Mouse (Mus musculus) adrenal gland, adult 18-20 months (tissue): Measurements from ENCODE around the gene Hmmr. TPM values are rescaled to one million over a fixed set of nuclear protein-coding genes. Genes with fewer than 3 reads are reported as not detected.
"Not testable (repeated sequence)": the region's sequence is repeated elsewhere in the genome, so short reads cannot be mapped to it uniquely, and the experiment has no call there.

Source experiments
- DNase-seq, 2 experiments: peaks; one replicate each; pipeline ENCODE4 v3.0.0; 2021 to 2022; ENCODE audit warnings: low spot score in 2 of 2
- long read RNA-seq, 2 experiments: library from polyadenylated mRNA; stranded (forward); transcript quantifications; one replicate each; pipeline ENCODE4 v2.0.0; 2021
- total RNA-seq, 2 experiments: library from RNA; stranded (reverse); gene quantifications; 1 replicate in 1 of 2; 2 replicates in 1 of 2; pipeline ENCODE4 v1.2.3; 2021

The Hmmr gene
- under 1 TPM; 0.58 to 0.60 TPM for total RNA-seq
- long read RNA-seq, experiment 1, result 0 reads
- long read RNA-seq, experiment 2, partial matches to known transcripts, result 0 of 2 reads
- long read RNA-seq, experiment 2, other reads (novel, unspliced or antisense), result 1 of 2 reads

DNA sequence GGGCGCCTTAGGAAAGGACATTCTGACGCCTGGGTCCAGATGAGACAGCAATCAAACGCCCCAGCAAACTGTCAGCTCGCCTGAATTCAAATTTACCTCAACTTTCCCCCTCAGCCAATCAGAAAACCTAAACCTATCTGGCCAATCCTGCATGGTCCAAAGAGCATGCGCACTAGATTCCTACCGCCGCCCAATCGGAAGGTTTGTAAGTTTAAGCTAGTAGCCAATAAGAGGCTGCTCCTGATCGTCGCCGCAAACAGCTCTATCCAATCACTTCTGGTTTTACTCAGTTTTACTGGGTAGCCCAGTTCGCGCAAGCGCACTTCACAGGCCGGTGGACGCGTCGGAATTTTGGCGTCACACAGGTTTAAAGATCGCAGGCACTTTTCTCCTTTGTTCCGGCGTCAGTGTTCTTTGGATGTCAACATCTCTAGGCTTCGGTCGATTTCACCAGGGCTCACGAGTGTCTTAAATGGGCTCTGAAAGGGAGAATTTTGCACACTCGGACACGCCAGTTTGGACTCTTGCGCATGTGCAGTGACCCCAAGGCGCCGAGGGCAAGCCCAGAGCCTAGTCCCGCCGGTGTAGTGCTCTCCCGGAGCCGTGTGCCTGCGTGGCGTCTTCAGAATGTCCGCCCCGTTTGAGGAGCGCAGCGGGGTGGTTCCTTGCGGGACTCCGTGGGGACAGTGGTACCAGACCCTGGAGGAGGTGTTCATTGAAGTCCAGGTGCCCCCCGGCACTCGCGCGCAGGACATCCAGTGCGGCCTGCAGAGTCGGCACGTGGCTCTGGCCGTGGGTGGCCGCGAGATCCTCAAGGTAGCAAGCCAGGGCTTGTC, at the start of gene Hmmr, which contains the start of gene Nudcd2:
Gene Hmmr, minus strand, starts transcription at position 84 of the 836 bp plus-strand sequence.
Gene Nudcd2, plus strand, starts transcription at position 329 of the 836 bp plus-strand sequence.
- peak; percentile 78 to 79 for DNase-seq

DNA sequence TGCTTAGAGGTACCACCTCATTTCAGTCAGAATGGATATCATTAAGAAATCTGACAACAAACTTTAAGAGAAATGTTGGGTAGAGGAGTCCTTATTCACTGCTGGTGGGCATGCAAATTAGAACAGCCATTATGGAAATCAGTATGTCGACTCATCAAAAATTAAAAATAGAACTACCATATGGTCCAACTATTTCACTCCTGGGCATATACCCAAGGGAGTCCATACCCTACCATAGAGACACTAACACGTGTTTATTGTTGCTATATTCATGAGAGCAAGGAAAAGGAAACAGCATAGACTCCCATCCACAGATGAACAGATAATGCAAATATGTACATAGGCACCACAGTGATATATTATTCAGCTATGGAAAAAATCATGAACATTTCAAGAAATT, 48.6 kb upstream of the Hmmr start:
- no peak for DNase-seq

DNA sequence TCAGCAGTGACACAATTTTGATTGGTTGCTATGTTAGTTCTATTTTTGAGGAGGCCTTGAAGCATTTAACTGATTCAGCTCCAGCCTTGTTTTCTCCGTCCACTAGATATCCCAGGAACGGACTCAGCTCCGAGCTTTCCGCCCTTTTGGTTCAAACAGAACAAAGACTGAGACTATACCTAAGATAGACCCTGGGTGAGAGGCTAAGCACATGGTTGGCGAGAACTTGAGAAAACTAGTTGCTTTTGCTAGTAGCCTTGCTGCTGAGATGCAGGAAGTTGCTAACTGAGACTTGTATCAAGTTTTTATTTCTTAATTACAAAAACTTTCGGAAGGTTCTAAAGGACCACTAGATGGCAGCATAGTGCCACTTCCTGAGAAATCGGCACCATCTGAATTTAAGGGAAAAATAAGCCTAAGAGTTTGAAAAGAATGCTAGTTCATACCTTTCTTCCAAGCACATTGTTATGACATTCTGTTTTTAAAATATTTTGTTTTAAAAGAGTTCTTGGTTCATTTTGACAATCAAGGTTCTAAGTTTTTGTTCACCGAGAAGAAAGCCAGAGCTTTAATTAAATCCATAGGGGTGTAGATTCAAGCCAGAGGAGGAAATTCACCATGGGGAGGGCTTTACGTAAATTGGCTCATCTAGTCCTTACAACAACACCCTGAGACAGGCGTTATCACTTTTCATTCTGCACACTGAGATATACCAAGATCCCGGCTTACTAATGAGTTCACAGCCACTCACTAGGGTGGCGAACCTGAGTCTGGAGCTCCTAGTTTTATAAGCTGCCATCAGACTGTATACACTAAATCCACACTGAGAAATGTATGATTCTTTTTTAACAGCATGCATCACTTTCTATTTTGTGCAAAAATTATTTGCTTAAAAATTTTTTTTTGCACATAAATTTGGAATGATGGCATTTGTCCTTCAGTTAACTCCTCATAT, 42.4 kb upstream of the Hmmr start:
- peak in 1 of 2 experiments; percentile 8 for DNase-seq

DNA sequence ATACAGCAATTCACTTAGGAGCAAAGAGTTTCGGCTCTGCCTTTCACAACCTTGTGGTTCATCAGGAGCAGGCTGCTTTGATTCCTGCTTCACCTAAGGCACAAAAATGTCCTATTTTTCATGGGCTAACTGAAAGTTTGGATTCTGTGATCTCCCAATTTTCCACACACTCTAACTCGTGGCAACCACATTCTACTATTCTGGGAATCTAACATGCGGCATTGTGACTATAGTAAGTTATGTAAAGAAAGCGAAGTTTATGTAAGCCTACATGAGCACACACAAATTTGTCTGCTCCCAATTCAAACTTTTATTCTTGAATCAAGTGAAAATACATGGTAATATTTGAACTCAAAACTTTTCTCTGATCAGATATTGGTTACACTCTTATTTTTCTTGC, 31.5 kb upstream of the Hmmr start:
- DNase-seq, result no peak

GRCm38 (mm10) chr11:40763395-40763794, 30.2 kb upstream of the Hmmr start:
- DNase-seq, result no peak

DNA sequence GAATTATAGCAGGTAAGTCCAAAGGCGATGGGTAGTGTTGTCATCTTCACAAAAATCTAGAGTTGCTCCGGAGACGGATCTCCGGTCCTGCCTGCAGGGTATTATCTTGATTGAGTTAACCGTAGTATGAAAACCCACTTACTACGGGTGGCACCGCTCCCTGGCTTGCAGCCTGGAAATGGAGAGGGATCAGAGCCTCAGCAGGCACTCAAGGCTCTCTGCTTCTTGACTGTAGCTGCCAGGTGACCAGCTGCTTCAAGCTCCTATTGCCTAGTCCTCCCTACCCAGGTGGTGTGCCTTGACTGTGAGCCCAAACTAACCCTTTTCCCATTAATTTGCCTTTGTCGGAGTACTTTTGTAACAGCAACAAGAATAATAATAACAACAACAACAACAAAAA, 26.7 kb upstream of the Hmmr start:
- DNase-seq, result no peak

GRCm38 (mm10) chr11:40755968-40756367, 22.7 kb upstream of the Hmmr start:
- DNase-seq, result no peak

GRCm38 (mm10) chr11:40755109-40755627, 21.9 kb upstream of the Hmmr start, which contains the start of gene Ccng1:
TSS of gene Ccng1 (minus strand) at chr11:40755311.
- peak; percentile 79 to 81 for DNase-seq

DNA sequence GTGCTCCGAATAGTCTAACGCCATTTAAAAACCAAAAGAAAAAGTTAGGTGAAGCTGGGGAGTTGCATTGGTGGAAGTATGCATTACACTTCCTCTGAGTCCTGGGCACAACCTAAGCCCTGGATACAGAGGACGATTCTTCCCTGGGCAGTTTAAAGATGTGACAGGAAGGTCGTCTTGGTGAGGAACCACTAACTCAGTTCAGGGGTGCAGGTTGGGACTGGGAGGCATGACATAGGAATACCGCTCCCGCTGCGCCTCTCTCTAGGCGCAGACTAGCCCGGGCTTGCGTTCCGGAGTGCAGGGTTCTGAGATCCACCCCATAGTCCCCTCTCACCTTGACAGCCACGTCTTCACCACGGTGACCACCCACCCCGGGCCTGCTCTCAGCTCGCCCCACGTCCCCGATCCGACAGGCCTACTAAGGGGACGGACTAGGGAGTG, 21.5 kb upstream of the Hmmr start:
- peak in 1 of 2 experiments; percentile 4 for DNase-seq

DNA sequence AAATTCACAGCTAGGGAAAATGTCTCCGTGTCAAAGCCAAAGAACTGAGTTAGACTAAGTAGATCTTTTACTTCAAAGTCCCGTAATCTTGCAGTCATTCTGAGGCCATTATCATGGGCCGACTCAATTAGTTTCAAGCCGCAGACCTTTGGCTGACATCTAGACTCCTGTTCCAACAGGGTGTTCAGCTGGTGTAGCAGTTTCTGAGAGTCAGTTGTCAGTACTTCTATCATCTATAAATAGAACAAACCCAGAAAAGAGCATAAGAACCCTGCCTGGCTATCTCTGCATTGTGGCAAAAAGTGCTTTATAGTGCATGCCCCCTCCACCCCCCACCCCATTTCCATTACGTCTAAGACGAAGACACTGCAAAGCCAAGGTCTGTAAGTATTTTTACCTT, 20.6 kb upstream of the Hmmr start:
- DNase-seq, result no peak

- no peak for DNase-seq
Measured at GRCm38 (mm10) chr11:40747716-40748115, 14.5 kb upstream of the Hmmr start.

DNA sequence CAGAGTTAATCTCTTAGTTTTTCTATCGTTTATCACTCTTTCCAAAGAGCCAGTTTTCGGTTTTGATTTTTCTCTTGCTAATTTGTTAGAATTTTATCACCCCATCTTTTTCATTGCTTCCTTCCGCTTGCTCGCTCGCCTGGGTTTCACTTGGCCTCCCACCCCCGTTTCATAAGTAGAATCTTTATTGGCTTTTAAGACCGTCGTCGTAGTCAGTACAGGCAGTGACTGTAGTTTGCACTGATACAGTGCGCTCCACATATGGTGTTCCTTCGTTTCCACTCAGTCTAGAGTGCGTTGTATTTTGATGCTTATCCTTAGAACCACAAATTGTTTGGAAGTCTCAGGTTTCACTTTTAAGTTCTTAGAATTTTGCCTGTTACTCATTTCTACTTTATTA, 13.1 kb upstream of the Hmmr start:
- no peak for DNase-seq

DNA sequence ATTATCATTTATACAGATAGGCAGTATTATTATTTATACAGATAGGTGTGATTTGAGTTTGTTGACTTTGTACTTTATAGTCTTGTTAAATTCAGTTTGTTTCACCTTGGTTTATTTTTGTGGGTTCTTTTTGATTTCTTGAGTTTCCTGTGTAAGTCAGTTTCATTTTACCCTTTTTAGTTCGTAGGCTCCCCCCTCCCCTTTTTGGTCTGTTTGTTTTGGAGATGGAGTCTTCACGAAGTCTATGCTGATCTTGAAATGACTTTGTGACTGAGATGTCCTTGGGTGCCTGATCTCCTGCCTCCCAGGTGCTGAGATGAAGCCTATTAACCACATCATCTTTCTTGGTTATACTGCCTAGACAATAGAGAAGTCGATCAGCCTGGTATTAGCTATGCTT, 11.1 kb upstream of the Hmmr start:
- DNase-seq, result no peak

DNA sequence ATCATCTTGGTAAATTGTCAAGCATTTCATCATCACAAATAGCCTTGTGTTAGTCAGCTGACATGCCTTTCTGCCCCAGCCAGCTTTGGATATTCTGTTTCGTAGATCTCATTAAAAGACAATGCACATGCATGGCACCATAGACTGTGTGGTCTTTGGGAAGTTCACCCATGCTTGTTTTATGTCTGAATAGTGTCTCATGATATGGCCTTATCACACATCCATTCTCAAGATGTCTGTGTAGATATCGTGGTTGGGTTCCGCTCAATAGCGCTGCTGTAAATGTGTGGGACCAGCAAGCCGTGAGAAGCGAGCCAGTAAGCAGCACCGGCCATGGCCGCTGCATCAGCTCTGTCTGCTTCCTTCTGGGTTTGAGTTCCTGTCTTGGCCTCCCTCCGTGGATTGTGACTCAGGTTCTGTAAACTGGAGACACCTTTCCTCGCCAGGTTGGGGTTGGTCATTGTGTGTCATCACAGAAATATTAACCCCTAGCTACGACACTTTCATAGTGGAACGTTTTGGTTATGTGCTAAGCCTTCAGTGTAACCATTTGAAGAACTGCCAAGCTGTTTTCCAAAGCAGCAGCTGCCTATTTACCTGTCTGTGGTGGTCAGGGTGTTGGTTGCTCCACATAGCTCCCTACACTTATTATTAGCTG, 8.5 kb upstream of the Hmmr start:
- DNase-seq, result no peak

- no peak for DNase-seq
Measured at GRCm38 (mm10) chr11:40737369-40737768, 4.1 kb upstream of the Hmmr start.

DNA sequence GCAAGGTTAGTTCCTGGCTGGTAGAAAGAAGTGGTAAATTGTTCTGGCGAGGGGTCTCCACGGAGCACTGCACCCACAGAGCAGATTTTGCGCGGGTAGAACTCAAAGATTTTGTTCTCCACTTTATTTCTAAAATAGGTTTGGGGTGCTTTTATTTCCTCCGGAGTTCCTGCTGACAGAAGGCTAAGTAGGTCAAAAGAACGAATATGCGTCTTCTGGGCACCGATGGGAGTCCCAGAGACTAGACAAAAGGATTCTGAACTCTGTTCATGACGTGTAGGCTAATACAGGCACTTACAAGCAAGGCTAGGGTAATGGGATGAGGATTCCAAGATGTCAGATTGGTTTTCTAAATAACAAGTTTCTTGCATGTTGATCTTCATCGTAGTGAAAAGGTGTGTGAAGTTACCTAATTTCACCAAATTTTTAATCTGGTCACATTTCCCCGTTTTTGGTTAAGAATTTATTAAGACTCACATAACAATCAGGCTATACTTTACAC, 1.1 kb upstream of the Hmmr start:
- no peak for DNase-seq

DNA sequence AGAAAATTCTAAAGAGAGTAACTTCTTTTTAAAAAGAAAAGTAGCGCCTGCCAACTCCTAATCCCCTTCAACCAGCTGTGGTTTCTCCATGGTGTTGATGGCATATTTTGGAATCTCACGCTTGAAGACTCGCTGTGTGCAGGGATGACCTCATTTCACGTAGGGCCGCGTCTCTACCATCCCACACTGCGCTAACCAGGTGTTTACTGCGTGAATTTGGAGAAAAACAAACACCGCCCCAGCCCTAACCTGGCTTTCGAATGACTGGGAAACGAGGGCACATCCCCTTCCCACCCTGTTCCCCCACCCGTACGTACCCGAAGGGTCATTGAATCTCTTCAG, 254 bp downstream of the Hmmr start:
- no peak for DNase-seq

DNA sequence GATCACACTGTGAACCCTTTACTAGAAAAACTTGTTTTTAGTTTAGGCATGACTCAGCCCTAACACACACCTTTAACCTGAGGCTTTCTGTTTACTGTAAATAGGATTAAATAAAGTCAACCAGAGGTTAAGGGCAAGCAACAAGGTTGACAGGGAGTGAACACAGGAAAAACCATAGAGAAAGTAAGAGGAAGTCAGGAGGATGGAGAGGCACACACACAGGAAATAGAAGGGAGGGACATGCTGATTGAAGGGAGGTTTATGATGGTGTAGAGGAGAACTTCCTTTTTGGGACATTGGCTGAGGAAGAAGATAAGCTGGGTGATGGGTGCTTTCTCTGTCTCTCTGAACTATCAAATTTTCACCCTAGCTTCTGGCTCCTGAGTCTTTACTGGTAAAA, 14.9 kb downstream of the Hmmr start:
- DNase-seq, result no peak

- no peak for DNase-seq
Measured at GRCm38 (mm10) chr11:40715524-40715923, 17.7 kb downstream of the Hmmr start.

- peak; percentile 5 to 20 for DNase-seq
Measured at GRCm38 (mm10) chr11:40713858-40714257, 19.4 kb downstream of the Hmmr start.

GRCm38 (mm10) chr11:40709899-40710298, 23.3 kb downstream of the Hmmr start:
- not testable (repeated sequence) for DNase-seq
